Mouse (Mus musculus): Measurements from ENCODE around the gene Wfdc6a. TPM values are rescaled to one million over a fixed set of nuclear protein-coding genes. Genes with fewer than 3 reads are reported as not detected.

Wfdc6a gene
- total RNA-seq (2023): not detected

GRCm38 (mm10) chr2:164585025-164585725 lies at the start of gene Wfdc6a:
Gene Wfdc6a (minus strand): TSS chr2:164585447.

GRCm38 (mm10) chr2:164613471-164613870 lies 28.2 kb upstream of the Wfdc6a start, which contains the start of the genes Wfdc6b and Wfdc8:
Gene Wfdc6b (plus strand): TSS chr2:164613522.
Gene Wfdc8 (minus strand): TSS chr2:164613626.

GRCm38 (mm10) chr2:164593494-164593893 lies 8.2 kb upstream of the Wfdc6a start, which contains the start of gene Eppin:
Gene Eppin (minus strand): TSS chr2:164593594.

GRCm38 (mm10) chr2:164573359-164573758 lies 11.9 kb downstream of the Wfdc6a start, which contains the start of gene Spint3:
Gene Spint3 (minus strand): TSS chr2:164573459.

GRCm38 (mm10) chr2:164562391-164563188 lies 22.7 kb downstream of the Wfdc6a start, which contains the start of gene Wfdc2:
Gene Wfdc2 (plus strand): TSS chr2:164562413.

Other genes starting within 250 kb of the Wfdc6a start
- 7.1 TPM for gene Slpi, start 196.4 kb downstream of the Wfdc6a start, total RNA-seq (2023)
- gene Rbpjl, start 182.3 kb downstream of the Wfdc6a start, total RNA-seq (2023): not detected
- not detected for gene Matn4, start 180.3 kb downstream of the Wfdc6a start, total RNA-seq (2023)
- 12.5 TPM for gene Sdc4, start 141.6 kb downstream of the Wfdc6a start, total RNA-seq (2023)
- gene Sys1, start 128.5 kb downstream of the Wfdc6a start, total RNA-seq (2023): 55.4 TPM
- gene Gm20458, start 124.5 kb downstream of the Wfdc6a start, total RNA-seq (2023): 0.56 TPM
- not detected for gene Trp53tg5, start 111.7 kb downstream of the Wfdc6a start, total RNA-seq (2023)
- 4.5 TPM for gene Dbndd2, start 99.3 kb downstream of the Wfdc6a start, total RNA-seq (2023)
- gene Pigt, start 87.9 kb downstream of the Wfdc6a start, total RNA-seq (2023): 67.9 TPM
- gene Wfdc2, start 23.0 kb downstream of the Wfdc6a start, total RNA-seq (2023): not detected
- not detected for gene Spint3, start 12.0 kb downstream of the Wfdc6a start, total RNA-seq (2023)
- gene Eppin, start 8.1 kb upstream of the Wfdc6a start, total RNA-seq (2023): not detected
- gene Wfdc6b, start 28.1 kb upstream of the Wfdc6a start, total RNA-seq (2023): not detected
- gene Wfdc8, start 28.2 kb upstream of the Wfdc6a start, total RNA-seq (2023): not detected
- not detected for gene Wfdc16, start 53.3 kb upstream of the Wfdc6a start, total RNA-seq (2023)
- gene Wfdc10, start 70.6 kb upstream of the Wfdc6a start, total RNA-seq (2023): not detected
- not detected for gene Wfdc9, start 71.1 kb upstream of the Wfdc6a start, total RNA-seq (2023)
- gene Wfdc11, start 88.6 kb upstream of the Wfdc6a start, total RNA-seq (2023): not detected
- not detected for gene Wfdc13, start 99.7 kb upstream of the Wfdc6a start, total RNA-seq (2023)
- gene Spint4, start 113.1 kb upstream of the Wfdc6a start, total RNA-seq (2023): not detected
- not detected for gene Spint5, start 129.9 kb upstream of the Wfdc6a start, total RNA-seq (2023)
- not detected for gene Wfdc3, start 160.5 kb upstream of the Wfdc6a start, total RNA-seq (2023)
- 49.4 TPM for gene Dnttip1, start 160.5 kb upstream of the Wfdc6a start, total RNA-seq (2023)
- gene Ube2c, start 184.5 kb upstream of the Wfdc6a start, total RNA-seq (2023): 2.8 TPM
- 1.2 TPM for gene Tnnc2, start 194.5 kb upstream of the Wfdc6a start, total RNA-seq (2023)
- gene Snx21, start 200.4 kb upstream of the Wfdc6a start, total RNA-seq (2023): 0.35 TPM
- gene Acot8, start 219.4 kb upstream of the Wfdc6a start, total RNA-seq (2023): 33.9 TPM
- gene Zswim3, start 219.7 kb upstream of the Wfdc6a start, total RNA-seq (2023): 2.2 TPM
- 10.8 TPM for gene Zswim1, start 237.2 kb upstream of the Wfdc6a start, total RNA-seq (2023)
- not detected for gene Spata25, start 243.1 kb upstream of the Wfdc6a start, total RNA-seq (2023)
- gene Ctsa, start 247.4 kb upstream of the Wfdc6a start, total RNA-seq (2023): 103 TPM
- gene Neurl2, start 248.0 kb upstream of the Wfdc6a start, total RNA-seq (2023): 0.59 TPM